Mouse (Mus musculus): ENCODE data around the gene Sox5. TPM values are rescaled to one million over a fixed set of nuclear protein-coding genes. Genes with fewer than 3 reads are reported as not detected.

Gene Sox5
- polyA plus RNA-seq, 1 experiment from 2014 or later = 43.3 TPM

DNA sequence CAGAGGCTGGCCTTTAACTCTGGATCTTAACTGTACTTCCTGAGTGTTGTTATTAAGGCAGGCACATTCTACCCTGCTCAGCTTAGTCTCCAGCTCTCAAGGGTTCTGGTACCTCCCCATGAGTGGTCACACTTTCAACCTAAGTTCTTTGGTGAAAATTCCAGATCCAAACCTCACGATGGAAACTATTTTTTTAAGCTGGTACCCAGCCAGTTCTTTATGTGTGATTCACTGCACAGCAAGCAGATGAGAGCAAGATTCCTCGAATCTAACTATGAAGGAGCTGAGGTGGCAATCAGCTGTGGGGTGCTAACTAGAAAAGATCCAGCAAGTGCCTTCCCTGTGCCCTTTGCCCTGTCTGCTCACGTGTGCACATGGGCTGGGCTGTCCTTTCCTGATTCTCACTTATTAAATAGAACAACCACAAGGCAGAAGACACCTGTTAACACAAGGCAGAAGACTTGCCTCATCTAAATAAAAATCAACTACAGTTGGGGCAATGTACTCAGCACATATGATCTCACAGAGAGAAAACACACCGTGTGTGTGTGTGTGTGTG, 118.2 kb downstream of the Sox5 start:
- Histone ChIP-seq H3K9ac (ENCODE audit: low read depth, low read length) (no peak overlapping the region), H3K4me1 (ENCODE audit: control insufficient read depth, insufficient read depth, low read length) (0 out of 2 replicates have a peak, but pooled peaks cover 2% of the 10 kb centered on the region), H3K9me3 (replicated peaks; ENCODE audit: control insufficient read depth, low read length, poor library complexity, severe bottlenecking) (no peaks in the 10 kb centered on the region; the same call in 1 of the 2 replicates), H3K4me2 (ENCODE audit: low read length) (no peak overlapping the region), H3K27me3 (ENCODE audit: control insufficient read depth, insufficient read depth, low read depth, low read length) (no peaks in the 10 kb centered on the region), H3K36me3 (ENCODE audit: control insufficient read depth, insufficient read depth, low read length) (no peaks in the 10 kb centered on the region), H3K4me3 (ENCODE audit: low read depth, low read length) (no peak overlapping the region), H3K27ac (ENCODE audit: low read length) (no peak overlapping the region)
- 71% methylated on average over 4 of the region's 4 CpGs for WGBS
- no peak for ATAC-seq

DNA sequence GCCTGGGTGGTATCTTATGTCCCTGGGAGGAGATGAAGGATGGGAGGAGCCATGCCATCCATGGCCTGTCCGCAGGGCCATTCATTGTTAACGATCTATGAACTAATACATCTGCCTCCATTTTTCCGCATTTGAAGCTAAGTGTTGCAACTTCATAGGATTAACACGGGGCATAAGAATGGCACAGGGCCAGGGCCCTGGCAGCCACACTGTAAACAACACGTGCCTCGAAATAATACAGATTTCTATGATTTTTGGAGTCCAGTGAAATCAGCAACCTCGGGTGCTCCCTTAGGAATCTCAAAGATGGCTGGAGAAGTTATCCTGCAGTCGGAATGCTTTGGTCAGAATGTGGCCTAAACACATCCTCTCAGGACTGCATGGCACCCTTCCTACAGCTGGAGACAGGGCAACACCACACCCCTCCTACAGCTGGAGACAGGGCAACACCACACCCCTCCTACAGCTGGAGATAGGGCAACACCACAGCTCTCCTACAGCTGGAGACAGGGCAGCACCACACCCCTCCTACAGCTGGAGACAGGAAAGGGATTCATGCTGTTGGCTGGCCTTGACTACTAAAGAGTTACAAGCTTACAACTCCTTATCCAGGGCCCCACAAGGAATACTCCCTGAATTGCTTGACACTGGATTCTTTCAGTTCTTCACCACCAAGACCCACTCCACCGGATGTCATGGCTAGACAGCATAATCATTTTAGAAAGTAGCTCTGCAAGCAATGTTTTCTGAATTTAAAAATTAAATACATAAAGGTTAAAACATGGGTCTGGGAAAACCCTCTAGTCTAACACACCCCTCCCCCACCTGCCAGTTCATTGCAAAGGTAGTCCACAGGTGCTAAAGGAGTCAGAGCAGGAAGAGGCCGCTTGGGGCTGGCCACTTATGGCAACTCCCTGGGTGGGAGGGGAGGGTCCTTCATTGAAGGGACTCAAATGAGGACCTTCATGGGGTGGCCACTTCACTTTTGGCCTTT, 122.4 kb downstream of the Sox5 start:
- 0 out of 2 replicates have a peak, but pooled peaks cover 2% of the 10 kb centered on the region for H3K4me1 ChIP-seq (ENCODE audit: control insufficient read depth, insufficient read depth, low read length)
- WGBS = 80% methylated on average over 10 of the region's 10 CpGs
- ATAC-seq = no peak
- no peaks in the 10 kb centered on the region for H3K27me3 ChIP-seq (ENCODE audit: control insufficient read depth, insufficient read depth, low read depth, low read length)
- no peak overlapping the region for H3K4me2 ChIP-seq (ENCODE audit: low read length)
- H3K9ac ChIP-seq (ENCODE audit: low read depth, low read length) = no peak overlapping the region
- H3K4me3 ChIP-seq (ENCODE audit: low read depth, low read length) = no peak overlapping the region
- no peak overlapping the region for H3K27ac ChIP-seq (ENCODE audit: low read length)
- H3K9me3 ChIP-seq (replicated peaks; ENCODE audit: control insufficient read depth, low read length, poor library complexity, severe bottlenecking) = no peaks in the 10 kb centered on the region
- no peaks in the 10 kb centered on the region for H3K36me3 ChIP-seq (ENCODE audit: control insufficient read depth, insufficient read depth, low read length)

DNA sequence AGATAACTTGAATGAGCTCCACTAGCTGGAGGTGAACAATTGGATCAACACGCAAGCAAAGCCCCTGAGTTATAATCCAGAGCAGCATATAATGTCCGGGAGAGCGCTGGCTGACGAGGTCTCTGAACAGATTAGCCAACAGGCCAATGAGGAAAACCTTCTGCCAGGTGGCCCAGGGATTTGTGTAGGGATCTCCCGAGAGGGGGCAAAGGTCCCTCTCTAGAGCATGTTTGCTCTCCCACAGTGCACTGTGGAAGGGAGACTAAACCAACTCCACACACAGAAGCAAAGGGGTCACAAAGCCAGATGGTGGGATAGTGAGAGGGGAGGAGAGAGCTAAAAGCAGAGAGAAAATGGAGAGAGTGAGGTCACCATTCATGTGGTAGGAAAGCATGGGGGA, 128.9 kb downstream of the Sox5 start:
- Histone ChIP-seq H3K27me3 (ENCODE audit: control insufficient read depth, insufficient read depth, low read depth, low read length) (no peaks in the 10 kb centered on the region), H3K9ac (ENCODE audit: low read depth, low read length) (no peak overlapping the region), H3K4me2 (ENCODE audit: low read length) (no peak overlapping the region), H3K9me3 (replicated peaks; ENCODE audit: control insufficient read depth, low read length, poor library complexity, severe bottlenecking) (no peaks in the 10 kb centered on the region), H3K36me3 (ENCODE audit: control insufficient read depth, insufficient read depth, low read length) (no peaks in the 10 kb centered on the region), H3K4me3 (ENCODE audit: low read depth, low read length) (no peak overlapping the region), H3K4me1 (ENCODE audit: control insufficient read depth, insufficient read depth, low read length) (no peaks in the 10 kb centered on the region), H3K27ac (ENCODE audit: low read length) (no peak overlapping the region)
- WGBS = 60% methylated on average over 5 of the region's 5 CpGs
- ATAC-seq = no peak

DNA sequence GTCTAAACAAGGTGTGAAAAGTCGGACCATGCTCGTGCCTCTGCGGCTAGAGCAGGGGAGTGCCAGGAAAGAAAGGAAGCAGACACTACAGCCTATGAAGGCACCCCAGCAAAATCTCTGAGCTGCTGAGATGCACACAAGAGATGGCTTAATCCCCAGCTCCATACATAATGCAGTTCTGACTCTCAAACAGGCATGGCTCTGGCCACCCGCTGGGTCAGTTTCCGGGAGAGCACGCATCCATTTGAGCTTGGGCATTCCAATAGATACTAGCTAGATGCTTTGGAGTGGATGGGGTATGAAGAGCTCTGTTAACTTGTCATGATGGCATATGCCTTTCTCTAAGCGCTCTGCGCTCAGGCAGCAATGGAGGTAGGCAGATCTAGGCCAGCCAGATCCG, 132.9 kb downstream of the Sox5 start:
- no peak overlapping the region for H3K27ac ChIP-seq (ENCODE audit: low read length)
- no peaks in the 10 kb centered on the region for H3K27me3 ChIP-seq (ENCODE audit: control insufficient read depth, insufficient read depth, low read depth, low read length)
- H3K9me3 ChIP-seq (replicated peaks; ENCODE audit: control insufficient read depth, low read length, poor library complexity, severe bottlenecking) = no peaks in the 10 kb centered on the region
- H3K4me1 ChIP-seq (ENCODE audit: control insufficient read depth, insufficient read depth, low read length) = no peaks in the 10 kb centered on the region
- no peak for ATAC-seq
- 51% methylated on average over 9 of the region's 9 CpGs for WGBS
- no peak overlapping the region for H3K4me2 ChIP-seq (ENCODE audit: low read length)
- H3K9ac ChIP-seq (ENCODE audit: low read depth, low read length) = no peak overlapping the region
- H3K36me3 ChIP-seq (ENCODE audit: control insufficient read depth, insufficient read depth, low read length) = no peaks in the 10 kb centered on the region
- H3K4me3 ChIP-seq (ENCODE audit: low read depth, low read length) = no peak overlapping the region

DNA sequence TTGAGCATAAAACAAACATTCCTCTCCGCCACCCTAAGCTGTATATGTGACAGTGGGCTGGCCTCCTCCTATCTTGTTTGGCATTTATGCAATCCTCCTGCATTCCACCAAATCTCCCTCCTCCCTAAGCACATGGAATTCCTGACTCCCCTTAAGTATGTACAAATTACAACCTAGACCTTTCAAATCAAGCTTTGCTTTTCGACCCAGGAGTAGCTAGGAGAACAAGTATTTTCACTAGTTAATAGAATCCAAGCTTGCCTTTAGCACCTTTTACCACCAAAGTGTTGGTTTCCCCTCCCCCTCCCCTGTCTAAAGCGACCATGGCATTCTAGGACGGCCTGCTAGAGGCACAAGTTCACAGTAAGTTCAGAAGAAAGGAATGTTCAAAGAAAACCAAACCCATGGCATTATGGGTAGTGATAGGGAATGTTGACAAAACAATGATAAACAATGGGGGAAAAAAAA, 133.6 kb downstream of the Sox5 start:
- WGBS = 39% methylated on average over 4 of the region's 4 CpGs
- ATAC-seq = no peak
- H3K36me3 ChIP-seq (ENCODE audit: control insufficient read depth, insufficient read depth, low read length) = no peaks in the 10 kb centered on the region

DNA sequence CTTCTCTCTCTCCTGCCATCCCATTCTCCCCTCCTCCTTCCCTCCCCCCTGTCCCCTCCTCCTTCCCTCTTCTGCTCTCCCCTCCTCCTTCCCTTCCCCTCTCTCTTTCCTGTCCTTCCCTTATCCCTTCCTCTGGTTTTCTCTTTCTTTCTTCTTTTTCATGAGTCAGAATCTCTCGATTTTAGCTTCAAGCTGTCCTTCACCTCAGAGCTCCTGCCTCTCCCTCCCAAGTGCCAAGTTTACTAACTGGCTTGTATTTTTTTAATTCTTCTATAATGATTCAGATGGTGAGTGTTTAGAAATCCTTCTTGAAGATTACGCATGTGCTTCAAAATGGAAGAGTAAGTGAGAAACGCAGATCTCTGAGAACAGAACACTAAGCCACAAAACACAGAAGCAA, 135.4 kb downstream of the Sox5 start:
- Histone ChIP-seq H3K4me1 (ENCODE audit: control insufficient read depth, insufficient read depth, low read length) (no peaks in the 10 kb centered on the region; the same call in 1 of the 2 replicates), H3K36me3 (ENCODE audit: control insufficient read depth, insufficient read depth, low read length) (no peaks in the 10 kb centered on the region), H3K9me3 (replicated peaks; ENCODE audit: control insufficient read depth, low read length, poor library complexity, severe bottlenecking) (no peaks in the 10 kb centered on the region), H3K4me3 (ENCODE audit: low read depth, low read length) (no peak overlapping the region), H3K9ac (ENCODE audit: low read depth, low read length) (no peak overlapping the region), H3K27me3 (ENCODE audit: control insufficient read depth, insufficient read depth, low read depth, low read length) (no peaks in the 10 kb centered on the region), H3K4me2 (ENCODE audit: low read length) (no peak overlapping the region), H3K27ac (ENCODE audit: low read length) (no peak overlapping the region)
- 93% methylated on average over 3 of the region's 3 CpGs for WGBS
- ATAC-seq = no peak

More for the DNA sequence above, 133.6 kb downstream of the Sox5 start:
- Histone ChIP-seq H3K4me1 (ENCODE audit: control insufficient read depth, insufficient read depth, low read length) (no peaks in the 10 kb centered on the region), H3K4me3 (ENCODE audit: low read depth, low read length) (no peak overlapping the region), H3K4me2 (ENCODE audit: low read length) (no peak overlapping the region), H3K9ac (ENCODE audit: low read depth, low read length) (no peak overlapping the region), H3K9me3 (replicated peaks; ENCODE audit: control insufficient read depth, low read length, poor library complexity, severe bottlenecking) (no peaks in the 10 kb centered on the region), H3K27ac (ENCODE audit: low read length) (no peak overlapping the region), H3K27me3 (ENCODE audit: control insufficient read depth, insufficient read depth, low read depth, low read length) (no peaks in the 10 kb centered on the region)

DNA sequence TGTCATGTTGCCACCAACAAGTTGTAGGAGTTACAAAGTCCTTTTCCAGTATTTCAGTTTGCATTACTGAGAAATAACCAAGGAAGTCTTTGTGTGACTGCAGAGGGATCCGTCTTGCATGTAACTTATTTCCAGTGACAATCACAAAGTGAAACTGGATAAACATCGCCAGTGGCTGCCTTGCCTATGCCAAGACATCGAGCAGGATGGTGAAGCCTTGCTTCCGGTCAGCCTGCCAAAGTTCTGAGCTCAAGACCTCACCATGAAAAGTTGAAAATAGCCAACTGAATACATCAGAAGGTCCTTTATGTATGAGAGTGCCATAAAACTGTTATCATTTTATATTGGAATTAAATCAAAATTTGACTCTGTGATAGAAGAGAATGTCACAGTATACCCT, 136.0 kb downstream of the Sox5 start:
- Histone ChIP-seq H3K36me3 (ENCODE audit: control insufficient read depth, insufficient read depth, low read length) (no peaks in the 10 kb centered on the region), H3K4me1 (ENCODE audit: control insufficient read depth, insufficient read depth, low read length) (no peaks in the 10 kb centered on the region; the same call in 1 of the 2 replicates), H3K9me3 (replicated peaks; ENCODE audit: control insufficient read depth, low read length, poor library complexity, severe bottlenecking) (no peaks in the 10 kb centered on the region), H3K4me3 (ENCODE audit: low read depth, low read length) (no peak overlapping the region), H3K4me2 (ENCODE audit: low read length) (no peak overlapping the region), H3K27me3 (ENCODE audit: control insufficient read depth, insufficient read depth, low read depth, low read length) (no peaks in the 10 kb centered on the region), H3K27ac (ENCODE audit: low read length) (no peak overlapping the region), H3K9ac (ENCODE audit: low read depth, low read length) (no peak overlapping the region)
- ATAC-seq = no peak
- 95% methylated on average over 4 of the region's 4 CpGs for WGBS

DNA sequence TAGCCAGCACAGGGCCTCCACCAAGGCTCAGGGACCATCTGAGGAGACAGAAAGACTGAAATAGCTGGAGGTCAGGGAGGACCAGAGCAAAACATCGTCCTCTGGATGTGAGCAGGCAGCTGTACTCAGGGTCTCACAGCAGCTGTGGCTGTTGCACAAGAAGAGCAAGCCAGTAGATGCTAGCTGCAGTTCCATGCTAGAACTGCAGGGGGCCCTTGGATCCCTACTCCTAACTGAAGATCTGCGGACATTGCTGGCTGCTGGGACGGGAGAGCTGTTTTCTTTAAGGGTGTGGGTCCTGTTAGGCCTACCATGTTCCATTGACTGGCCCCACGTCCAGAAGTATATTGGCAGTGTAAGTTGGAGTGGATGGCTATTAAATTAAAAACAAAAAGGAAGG, 137.1 kb downstream of the Sox5 start:
- H3K9me3 ChIP-seq (replicated peaks; ENCODE audit: control insufficient read depth, low read length, poor library complexity, severe bottlenecking) = no peaks in the 10 kb centered on the region
- H3K27me3 ChIP-seq (ENCODE audit: control insufficient read depth, insufficient read depth, low read depth, low read length) = no peaks in the 10 kb centered on the region
- no peak overlapping the region for H3K9ac ChIP-seq (ENCODE audit: low read depth, low read length)
- H3K27ac ChIP-seq (ENCODE audit: low read length) = no peak overlapping the region
- H3K4me3 ChIP-seq (ENCODE audit: low read depth, low read length) = no peak overlapping the region
- no peak for ATAC-seq
- H3K36me3 ChIP-seq (ENCODE audit: control insufficient read depth, insufficient read depth, low read length) = no peaks in the 10 kb centered on the region
- H3K4me2 ChIP-seq (ENCODE audit: low read length) = no peak overlapping the region
- no peaks in the 10 kb centered on the region; the same call in 1 of the 2 replicates for H3K4me1 ChIP-seq (ENCODE audit: control insufficient read depth, insufficient read depth, low read length)
- 73% methylated on average over 4 of the region's 4 CpGs for WGBS

DNA sequence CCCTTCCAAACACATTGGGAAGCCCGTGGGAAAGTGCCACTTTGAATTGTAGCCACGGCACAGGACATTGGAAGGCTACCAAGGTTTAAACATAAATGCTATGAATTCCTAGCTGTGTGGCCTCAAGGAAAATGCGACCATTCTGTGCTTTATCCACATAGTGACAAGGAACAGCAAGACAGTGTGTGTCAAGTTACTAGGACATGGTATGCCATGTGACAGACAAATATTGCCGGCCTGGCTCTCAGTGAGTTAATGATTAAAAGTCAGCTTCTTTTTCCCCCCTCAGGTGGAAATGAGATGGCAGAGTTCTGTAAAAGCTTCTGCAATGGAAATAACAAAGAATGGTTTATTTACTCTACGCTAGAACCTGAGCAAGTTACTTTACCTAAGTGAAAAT, 138.2 kb downstream of the Sox5 start:
- 85% methylated on average over 5 of the region's 5 CpGs for WGBS
- Histone ChIP-seq H3K4me1 (ENCODE audit: control insufficient read depth, insufficient read depth, low read length) (no peaks in the 10 kb centered on the region; the same call in 1 of the 2 replicates), H3K9me3 (replicated peaks; ENCODE audit: control insufficient read depth, low read length, poor library complexity, severe bottlenecking) (no peaks in the 10 kb centered on the region), H3K4me2 (ENCODE audit: low read length) (no peak overlapping the region), H3K27me3 (ENCODE audit: control insufficient read depth, insufficient read depth, low read depth, low read length) (no peaks in the 10 kb centered on the region), H3K36me3 (ENCODE audit: control insufficient read depth, insufficient read depth, low read length) (no peaks in the 10 kb centered on the region), H3K27ac (ENCODE audit: low read length) (no peak overlapping the region), H3K9ac (ENCODE audit: low read depth, low read length) (no peak overlapping the region), H3K4me3 (ENCODE audit: low read depth, low read length) (no peak overlapping the region)
- no peak for ATAC-seq

Measured in midbrain, embryonic 16.5 days (tissue).